Mouse (Mus musculus) heart, embryonic 11.5 days (tissue): Measurements from ENCODE around the gene Pramel6. TPM values are rescaled to one million over a fixed set of nuclear protein-coding genes. Genes with fewer than 3 reads are reported as not detected.
"Not testable (repeated sequence)": the region's sequence is repeated elsewhere in the genome, so short reads cannot be mapped to it uniquely, and the experiment has no call there.

Experiments used
- ATAC-seq: fragments of 200-750 bp; cut with Nextera tagmentation; replicated peaks from 2 replicates; pipeline ENCODE4 v1.8.0; 2017; ENCODE audit warnings: moderate library complexity; ENCODE audit not compliant: insufficient number of reproducible peaks, low FRiP score, low TSS enrichment
- H3K27ac ChIP-seq: fragments of 300-500 bp; sonication (generic); 2 replicates; pipeline ENCODE4 v1.5.1; 2014; ENCODE audit warnings: mild to moderate bottlenecking, low read depth, low read length
- H3K27me3 ChIP-seq: fragments of 300-500 bp; sonication (generic); 2 replicates; pipeline ENCODE4 v1.6.1; 2014; ENCODE audit warnings: mild to moderate bottlenecking, low read length, mixed read lengths; ENCODE audit not compliant: control insufficient read depth, insufficient read depth
- H3K36me3 ChIP-seq: fragments of 300-500 bp; sonication (generic); 2 replicates; pipeline ENCODE4 v1.6.1; 2014; ENCODE audit warnings: mild to moderate bottlenecking, low read length, moderate library complexity, mixed read lengths; ENCODE audit not compliant: control insufficient read depth, insufficient read depth
- H3K4me1 ChIP-seq: fragments of 300-500 bp; sonication (generic); 2 replicates; pipeline ENCODE4 v1.6.1; 2014; ENCODE audit warnings: low read length; ENCODE audit not compliant: control insufficient read depth, insufficient read depth
- H3K4me2 ChIP-seq: fragments of 300-500 bp; sonication (generic); 2 replicates; pipeline ENCODE4 v1.6.1; 2014; ENCODE audit warnings: mild to moderate bottlenecking, moderate library complexity
- H3K4me3 ChIP-seq: fragments of 300-500 bp; sonication (generic); 2 replicates; pipeline ENCODE4 v1.5.1; 2014; ENCODE audit warnings: low read depth, low read length
- H3K9ac ChIP-seq: fragments of 300-500 bp; sonication (generic); 2 replicates; pipeline ENCODE4 v1.6.1; 2014; ENCODE audit warnings: mild to moderate bottlenecking, low read depth, low read length, moderate library complexity
- H3K9me3 ChIP-seq: fragments of 300-500 bp; sonication (generic); replicated peaks from 2 replicates; pipeline ENCODE4 v1.6.1; 2016; ENCODE audit warnings: low read length; ENCODE audit not compliant: control insufficient read depth
- WGBS: fragments of 180-500 bp; shearing (Covaris S2); extraction: QIAGEN DNeasy Blood & Tissue Kit; methylation state at CpG from one replicate; pipeline ENCODE4 v1.1.7; 2014; ENCODE audit not compliant: insufficient replicate concordance; 5-methylcytosine and 5-hydroxymethylcytosine counted together
- polyA plus RNA-seq: library from polyadenylated mRNA; unstranded; fragments of >200 nt; fragmentation: Nextera tagmentation; extraction: Ambion mirVana; gene quantifications from 2 replicates; pipeline ENCODE4 v1.2.1, GENCODE M21; 2014

Pramel6 gene
- polyA plus RNA-seq = not detected in 2 replicates

GRCm38 (mm10) chr2:87506265-87506664 is at the start of gene Pramel6:
Pramel6 (plus strand) TSS chr2:87506565.
- Histone ChIP-seq H3K27ac (no peak within 1 kb of the TSS), H3K4me2 (no peak within 1 kb of the TSS), H3K4me3 (no peak within 1 kb of the TSS), H3K9me3 (no peaks in the 10 kb centered on the region), H3K36me3 (no peaks in the 10 kb centered on the region), H3K4me1 (no peaks in the 10 kb centered on the region), H3K27me3 (no peaks in the 10 kb centered on the region), H3K9ac (no peak within 1 kb of the TSS)
- 80% methylated on average over 6 of the region's 6 CpGs for WGBS
- ATAC-seq = no peak

GRCm38 (mm10) chr2:87461769-87462168 is 44.6 kb upstream of the Pramel6 start:
- 86% methylated on average over 4 of the region's 4 CpGs for WGBS
- ATAC-seq = no peak

GRCm38 (mm10) chr2:87480207-87480606 is 26.2 kb upstream of the Pramel6 start:
- Histone ChIP-seq H3K27ac (no peak overlapping the region), H3K27me3 (no peaks in the 10 kb centered on the region), H3K4me3 (no peak overlapping the region), H3K4me2 (no peak overlapping the region), H3K9ac (no peak overlapping the region), H3K36me3 (no peaks in the 10 kb centered on the region), H3K9me3 (no peaks in the 10 kb centered on the region), H3K4me1 (no peaks in the 10 kb centered on the region)
- no peak for ATAC-seq

More at GRCm38 (mm10) chr2:87461769-87462168, 44.6 kb upstream of the Pramel6 start:
- no peaks in the 10 kb centered on the region for H3K27me3 ChIP-seq
- H3K36me3 ChIP-seq = no peaks in the 10 kb centered on the region
- no peaks in the 10 kb centered on the region for H3K9me3 ChIP-seq
- no peak overlapping the region for H3K4me3 ChIP-seq
- H3K9ac ChIP-seq = no peak overlapping the region
- H3K4me2 ChIP-seq = no peak overlapping the region
- no peak overlapping the region for H3K27ac ChIP-seq
- H3K4me1 ChIP-seq = no peaks in the 10 kb centered on the region

- no peak overlapping the region for H3K9ac ChIP-seq
- no peaks in the 10 kb centered on the region for H3K9me3 ChIP-seq
- H3K27me3 ChIP-seq = no peaks in the 10 kb centered on the region
- H3K4me1 ChIP-seq = no peaks in the 10 kb centered on the region
- H3K4me3 ChIP-seq = no peak overlapping the region
- no peak for ATAC-seq
- H3K4me2 ChIP-seq = no peak overlapping the region
- 64% methylated on average over 4 of the region's 4 CpGs for WGBS
- no peak overlapping the region for H3K27ac ChIP-seq
- H3K36me3 ChIP-seq = no peaks in the 10 kb centered on the region
Observed at GRCm38 (mm10) chr2:87481158-87481557, 25.2 kb upstream of the Pramel6 start.

GRCm38 (mm10) chr2:87482276-87482675 is 24.1 kb upstream of the Pramel6 start:
- H3K4me1 ChIP-seq = no peaks in the 10 kb centered on the region
- H3K4me2 ChIP-seq = no peak overlapping the region
- WGBS = 72% methylated on average over 2 of the region's 2 CpGs
- H3K9me3 ChIP-seq = no peaks in the 10 kb centered on the region
- no peak overlapping the region for H3K9ac ChIP-seq
- H3K4me3 ChIP-seq = no peak overlapping the region
- no peak overlapping the region for H3K27ac ChIP-seq
- H3K27me3 ChIP-seq = no peaks in the 10 kb centered on the region
- ATAC-seq = no peak
- H3K36me3 ChIP-seq = no peaks in the 10 kb centered on the region

- WGBS = 84% methylated on average over 3 of the region's 5 CpGs
- not testable (repeated sequence) for H3K27ac ChIP-seq, H3K4me1 ChIP-seq, H3K27me3 ChIP-seq, H3K4me3 ChIP-seq, H3K4me2 ChIP-seq, H3K9ac ChIP-seq, ATAC-seq, H3K9me3 ChIP-seq, H3K36me3 ChIP-seq
Observed at GRCm38 (mm10) chr2:87496993-87497392, 9.4 kb upstream of the Pramel6 start, which contains the start of gene Pramel7. Pramel7 (minus strand) TSS chr2:87497093.

GRCm38 (mm10) chr2:87515046-87515445 is 8.7 kb downstream of the Pramel6 start:
- ATAC-seq = no peak
- Histone ChIP-seq H3K9ac (no peak overlapping the region), H3K4me3 (no peak overlapping the region), H3K36me3 (no peaks in the 10 kb centered on the region), H3K27me3 (no peaks in the 10 kb centered on the region), H3K27ac (no peak overlapping the region), H3K4me1 (no peaks in the 10 kb centered on the region), H3K4me2 (no peak overlapping the region), H3K9me3 (no peaks in the 10 kb centered on the region)
- WGBS = 89% methylated on average over 2 of the region's 2 CpGs

- H3K9me3 ChIP-seq = no peaks in the 10 kb centered on the region
- no peak overlapping the region for H3K9ac ChIP-seq
- H3K36me3 ChIP-seq = no peaks in the 10 kb centered on the region
- H3K27ac ChIP-seq = no peak overlapping the region
- no peak for ATAC-seq
- WGBS = 64% methylated on average over 7 of the region's 8 CpGs
- no peak overlapping the region for H3K4me2 ChIP-seq
- no peak overlapping the region for H3K4me3 ChIP-seq
- H3K27me3 ChIP-seq = no peaks in the 10 kb centered on the region
- H3K4me1 ChIP-seq = no peaks in the 10 kb centered on the region
Observed at GRCm38 (mm10) chr2:87515457-87516060, 9.2 kb downstream of the Pramel6 start.

GRCm38 (mm10) chr2:87516581-87516980 is 10.2 kb downstream of the Pramel6 start:
- H3K4me1 ChIP-seq = no peaks in the 10 kb centered on the region
- no peaks in the 10 kb centered on the region for H3K27me3 ChIP-seq
- H3K4me3 ChIP-seq = no peak overlapping the region
- H3K4me2 ChIP-seq = no peak overlapping the region
- 76% methylated on average over 3 of the region's 3 CpGs for WGBS
- no peak overlapping the region for H3K9ac ChIP-seq
- no peaks in the 10 kb centered on the region for H3K36me3 ChIP-seq
- no peaks in the 10 kb centered on the region for H3K9me3 ChIP-seq
- ATAC-seq = no peak
- H3K27ac ChIP-seq = no peak overlapping the region
